In the genomic region with DNA sequence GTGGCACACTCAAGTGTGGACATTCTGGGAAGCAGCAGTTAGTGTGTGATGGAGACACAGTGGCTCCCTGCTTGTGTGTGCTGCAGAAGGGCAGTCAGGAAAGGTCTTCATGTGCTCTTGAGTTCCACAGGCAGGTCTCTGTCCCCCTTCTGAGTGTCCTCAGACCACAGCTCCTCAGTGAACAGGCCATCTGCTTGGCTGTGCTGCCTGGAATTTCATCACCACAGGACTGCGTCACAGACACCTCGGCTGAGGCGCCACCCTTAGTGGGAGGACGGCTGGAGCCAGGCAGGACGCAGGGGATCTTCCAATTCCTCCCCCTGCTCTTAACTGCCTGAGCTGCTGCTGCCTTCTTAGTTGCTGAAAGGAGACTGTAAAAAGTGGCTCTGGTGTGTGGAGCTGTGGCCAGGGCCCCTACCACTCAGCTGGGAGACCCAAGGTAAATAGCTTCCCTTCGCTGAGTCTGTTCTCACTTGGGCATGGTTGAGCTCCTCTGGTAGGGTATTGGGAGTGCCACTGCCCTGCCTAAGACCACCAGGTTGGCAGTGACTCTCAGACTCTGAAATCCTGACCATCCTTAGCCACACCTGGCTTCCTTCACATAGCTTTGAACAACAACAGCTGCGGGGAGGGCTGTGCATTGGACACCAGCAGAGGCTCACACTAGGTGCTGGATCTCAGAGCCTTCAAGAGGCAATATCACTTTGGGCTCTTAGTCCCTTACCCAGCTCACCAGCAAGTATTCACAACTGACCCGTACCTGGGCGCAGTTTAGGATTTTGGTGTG, we compare ENCODE assay signal across 7 mouse cellular contexts. TPM values are rescaled to one million over a fixed set of nuclear protein-coding genes. Genes with fewer than 3 reads are reported as not detected.
DNase-seq lines count a peak whose midpoint lies in the region; ATAC-seq and TF ChIP-seq lines count a peak whose summit lies in the region.

No protein-coding gene starts in this region.

- no peak overlapping the region for H3K4me2 ChIP-seq in midbrain, postnatal 0 days (ENCODE audit: low read depth, low read length, poor library complexity, severe bottlenecking)

- intact Hi-C loops in heart, postnatal 36 days (cut with DNase I): loop anchor here (2.0 kb wide), 1 partner anchor 13 kb away; no protein-coding TSS in a partner anchor

- H3K9me3 ChIP-seq in midbrain, postnatal 0 days (ENCODE audit: low read length): no peaks in the 10 kb centered on the region

- DNase-seq in Muller cell, postnatal 12 days (ENCODE audit: inconsistent ontology term): peak; percentile 58
- DNase-seq in adrenal gland, postnatal 36 days: peak; percentile 72 to 81
- DNase-seq in frontal cortex, postnatal 10 days (ENCODE audit: low spot score in 2 of 2): peak; percentile 51 to 60
- DNase-seq in heart, postnatal 36 days: peak; percentile 70 to 72
- peak; percentile 18 for DNase-seq in liver
- no peak for DNase-seq in midbrain, postnatal 0 days (ENCODE audit: low spot score)
- DNase-seq in embryo, embryonic 9.5 days (ENCODE audit: extremely low spot score): no peak

- peak overlapping the region; percentile 38; the same call in 1 of the 2 replicates for H3K27ac ChIP-seq in midbrain, postnatal 0 days (ENCODE audit: low read depth, low read length)

- H3K4me3 ChIP-seq in midbrain, postnatal 0 days (ENCODE audit: low read depth, low read length): no peak overlapping the region

- 0 out of 2 replicates have a peak overlapping the region, but pooled peaks have one; percentile 29 for H3K9ac ChIP-seq in midbrain, postnatal 0 days (replicated peaks; ENCODE audit: low read length, poor library complexity, severe bottlenecking)

- ATAC-seq in midbrain, postnatal 0 days (ENCODE audit: low FRiP score): no peak

- no peaks in the 10 kb centered on the region for H3K27me3 ChIP-seq in midbrain, postnatal 0 days (ENCODE audit: insufficient read depth, low read length)

- no peaks in the 10 kb centered on the region for H3K4me1 ChIP-seq in midbrain, postnatal 0 days (ENCODE audit: insufficient read depth, low read length)

- WGBS in midbrain, postnatal 0 days: 69% methylated on average over 9 of the region's 9 CpGs

- TF ChIP-seq CTCF in midbrain, postnatal 0 days (IDR thresholded peaks at IDR 0.05): no peak

- peaks cover 13% of the 10 kb centered on the region for H3K36me3 ChIP-seq in midbrain, postnatal 0 days (ENCODE audit: insufficient read depth, low read length)

RNA-seq across cellular contexts. Expression of a gene that starts 14.3 kb away (rescaled TPM):
- 100 to 1,000 TPM; 201 to 243 TPM for total RNA-seq in adrenal gland, postnatal 36 days (2021)
- 100 to 1,000 TPM; 172 to 194 TPM for total RNA-seq in heart, postnatal 36 days (2021)
- 42.8 and 46.7 TPM in 2 replicates for total RNA-seq in midbrain, postnatal 0 days (2014; rRNA removed)
- 37.7 and 38.1 TPM in 2 replicates for polyA plus RNA-seq in midbrain, postnatal 0 days (2015; fragmentation: Nextera tagmentation; extraction: Ambion mirVana)

RNA-seq across cellular contexts. Expression of a gene that starts 48.0 kb away (rescaled TPM):
- total RNA-seq in adrenal gland, postnatal 36 days (2021): under 1 TPM in 1 of 2 experiments, not detected in 1; 0.13 TPM
- total RNA-seq in heart, postnatal 36 days (2021): not detected
- total RNA-seq in midbrain, postnatal 0 days (2014; rRNA removed): 111 and 114 TPM in 2 replicates
- polyA plus RNA-seq in midbrain, postnatal 0 days (2015; fragmentation: Nextera tagmentation; extraction: Ambion mirVana): 125 and 133 TPM in 2 replicates

RNA-seq across cellular contexts. Expression of a gene that starts 52.7 kb away (rescaled TPM):
- 10 to 100 TPM; 15.0 to 15.8 TPM for total RNA-seq in adrenal gland, postnatal 36 days (2021)
- 10 to 100 TPM; 67.6 to 69.0 TPM for total RNA-seq in heart, postnatal 36 days (2021)
- total RNA-seq in midbrain, postnatal 0 days (2014; rRNA removed): 7.9 and 12.5 TPM in 2 replicates
- polyA plus RNA-seq in midbrain, postnatal 0 days (2015; fragmentation: Nextera tagmentation; extraction: Ambion mirVana): 29.1 and 31.0 TPM in 2 replicates

RNA-seq across cellular contexts. Expression of a gene that starts 52.7 kb away (rescaled TPM):
- 100 to 1,000 TPM; 106 to 146 TPM for total RNA-seq in adrenal gland, postnatal 36 days (2021)
- total RNA-seq in heart, postnatal 36 days (2021): 10 to 100 TPM; 26.0 to 29.0 TPM
- 239 and 286 TPM in 2 replicates for total RNA-seq in midbrain, postnatal 0 days (2014; rRNA removed)
- polyA plus RNA-seq in midbrain, postnatal 0 days (2015; fragmentation: Nextera tagmentation; extraction: Ambion mirVana): 275 and 319 TPM in 2 replicates

Comparison
In these comparisons a context has a peak if more than half of its experiments do, and no peak if none do; other contexts are left out.
1. DNase-seq: peak in Muller cell, postnatal 12 days (single experiment), adrenal gland, postnatal 36 days (2 of 2), frontal cortex, postnatal 10 days (2 of 2), heart, postnatal 36 days (2 of 2) and liver (single experiment); none in midbrain, postnatal 0 days (single experiment) and embryo, embryonic 9.5 days (single experiment).
2. RNA of a gene that starts 48.0 kb away (total RNA-seq): 111 to 114 TPM in midbrain, postnatal 0 days; 0.13 TPM in adrenal gland, postnatal 36 days and not detected in heart, postnatal 36 days; every median in the first group is over 10 times any median in the second.